Mouse (Mus musculus): ENCODE results near the gene Sulf2.

Gene Sulf2

DNA sequence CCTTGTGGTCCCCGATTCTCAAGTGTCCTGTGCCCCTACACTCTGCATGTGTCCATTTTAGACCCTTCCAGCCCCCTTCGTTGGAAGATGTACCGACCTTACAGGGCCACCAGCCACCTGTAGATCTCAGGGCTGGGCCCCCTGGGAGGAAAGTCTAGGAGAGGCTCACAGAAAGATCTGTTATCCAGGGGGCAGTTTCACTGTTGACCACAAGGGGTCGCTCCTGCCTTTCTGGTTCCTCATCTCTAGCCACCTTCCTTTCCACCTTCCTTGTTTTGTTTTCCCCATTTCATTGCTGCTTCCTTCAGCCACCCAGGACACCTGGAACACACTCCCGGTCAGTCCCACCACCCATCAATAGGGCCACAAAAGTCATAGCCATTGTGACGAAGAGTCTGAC, 70.5 kb downstream of the Sulf2 start:
- peak; percentile 84 to 88 for DNase-seq

DNA sequence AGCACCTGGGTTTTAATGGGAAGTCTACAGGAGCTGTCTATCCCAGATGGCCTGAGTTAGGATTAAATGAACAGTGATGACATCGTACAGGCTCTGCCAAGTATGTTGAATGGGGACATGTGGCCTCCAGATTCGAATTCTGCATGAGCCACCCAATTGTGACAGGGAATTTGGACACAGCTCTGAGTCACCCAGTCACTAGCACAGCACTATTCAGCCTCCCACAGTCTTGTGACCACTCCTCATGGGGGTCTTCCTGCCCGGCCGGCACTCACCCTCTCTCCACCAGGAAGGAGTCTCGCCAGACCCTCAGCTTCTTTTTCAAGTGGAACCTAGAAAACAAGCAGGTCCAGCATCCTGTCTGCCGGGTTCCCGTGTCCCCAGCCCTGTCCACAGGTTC, 71.4 kb downstream of the Sulf2 start:
- DNase-seq: no peak

DNA sequence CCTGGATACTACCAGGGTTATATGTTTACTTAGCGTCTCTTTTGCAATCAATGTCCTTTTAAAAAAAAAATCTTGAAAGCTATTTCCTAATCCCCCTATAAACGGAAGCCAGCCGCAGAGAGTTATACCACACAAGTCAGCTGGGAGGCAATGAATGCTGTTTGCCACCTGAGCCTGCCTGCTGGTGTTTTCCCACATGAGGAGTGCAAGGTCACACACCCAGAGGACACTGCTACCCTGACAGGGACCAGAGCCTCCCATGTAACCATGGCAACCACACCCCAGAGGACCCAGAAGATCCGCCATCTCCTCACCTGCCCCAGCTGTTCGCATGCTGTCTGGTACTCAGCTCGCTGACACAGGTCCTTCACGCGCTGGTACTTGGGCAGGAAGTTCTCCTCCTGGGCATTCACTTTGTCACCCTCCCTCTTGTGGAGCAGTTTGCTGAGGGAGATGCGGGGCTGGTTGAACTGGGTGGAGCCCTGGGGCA, 71.9 kb downstream of the Sulf2 start:
- DNase-seq: no peak

DNA sequence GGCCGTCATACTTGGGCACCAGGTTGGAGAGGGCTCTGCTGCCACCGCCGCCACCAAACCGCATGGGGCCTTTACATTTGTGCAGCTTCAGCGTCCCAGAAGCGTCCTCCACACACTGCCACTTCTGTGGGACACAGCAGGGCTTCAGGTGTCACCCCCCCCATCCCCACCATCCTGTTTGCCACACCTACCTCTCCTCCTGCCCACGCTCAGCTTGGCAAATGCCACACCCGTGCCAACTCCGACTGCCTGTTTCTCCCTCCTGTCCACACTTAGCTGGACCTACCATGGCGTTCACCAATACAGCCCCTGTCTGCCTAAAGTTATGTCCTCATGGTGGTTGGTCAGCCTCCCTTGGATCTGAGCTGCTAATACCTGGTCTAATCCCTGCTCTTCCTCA, 72.8 kb downstream of the Sulf2 start:
- no peak for DNase-seq

GRCm38 (mm10) chr2:166082193-166082592, 73.3 kb downstream of the Sulf2 start:
- peak; percentile 84 to 89 for DNase-seq

- peak in 1 of 2 experiments; percentile 36 for DNase-seq
Measured at GRCm38 (mm10) chr2:166080967-166081750, 74.3 kb downstream of the Sulf2 start.

- no peak for DNase-seq
Measured at GRCm38 (mm10) chr2:166079961-166080885, 75.2 kb downstream of the Sulf2 start.

DNA sequence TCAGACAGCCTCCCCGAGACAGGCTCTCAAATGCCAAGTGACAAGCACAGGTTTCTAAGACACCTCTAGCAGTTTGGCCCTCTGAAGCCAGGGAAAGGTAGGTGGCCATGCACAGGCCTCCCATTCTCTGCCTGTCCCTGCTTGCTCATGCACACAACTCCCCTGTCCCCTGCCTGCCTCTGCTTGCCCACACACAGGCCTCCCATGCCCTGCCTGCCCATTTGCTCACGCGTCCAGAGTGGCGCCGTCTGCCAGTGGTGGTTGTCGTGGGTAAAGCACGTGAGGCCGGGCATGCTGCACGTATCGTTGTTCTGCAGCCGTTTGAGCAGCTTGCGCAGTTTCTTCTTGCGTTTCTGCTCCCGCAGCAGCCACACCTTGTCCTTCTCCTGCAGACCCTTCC, 76.2 kb downstream of the Sulf2 start:
- no peak for DNase-seq

DNA sequence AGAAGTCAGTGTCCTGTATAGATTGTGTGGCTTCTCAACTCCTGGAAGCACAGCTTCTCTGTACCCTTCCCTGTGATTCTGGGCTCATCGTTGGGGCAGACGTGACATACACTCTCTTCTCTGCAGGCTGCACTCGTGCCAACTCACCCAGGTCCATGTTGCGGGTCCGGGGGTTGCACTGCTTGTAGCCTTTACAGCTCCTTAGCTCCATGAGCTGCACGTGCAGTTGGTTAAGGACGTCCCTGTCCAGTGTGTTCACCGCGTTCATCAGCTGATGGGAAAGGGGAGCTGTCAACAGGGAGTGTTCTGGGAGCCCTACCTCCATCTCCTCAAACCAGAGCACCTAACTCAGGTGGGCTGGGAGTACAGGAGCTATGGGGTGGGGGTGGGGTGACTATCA, 78.1 kb downstream of the Sulf2 start:
- DNase-seq: no peak

GRCm38 (mm10) chr2:166074322-166074721, 81.1 kb downstream of the Sulf2 start:
- no peak for DNase-seq

- DNase-seq: no peak
Measured at GRCm38 (mm10) chr2:166073082-166073481, 82.4 kb downstream of the Sulf2 start.

DNA sequence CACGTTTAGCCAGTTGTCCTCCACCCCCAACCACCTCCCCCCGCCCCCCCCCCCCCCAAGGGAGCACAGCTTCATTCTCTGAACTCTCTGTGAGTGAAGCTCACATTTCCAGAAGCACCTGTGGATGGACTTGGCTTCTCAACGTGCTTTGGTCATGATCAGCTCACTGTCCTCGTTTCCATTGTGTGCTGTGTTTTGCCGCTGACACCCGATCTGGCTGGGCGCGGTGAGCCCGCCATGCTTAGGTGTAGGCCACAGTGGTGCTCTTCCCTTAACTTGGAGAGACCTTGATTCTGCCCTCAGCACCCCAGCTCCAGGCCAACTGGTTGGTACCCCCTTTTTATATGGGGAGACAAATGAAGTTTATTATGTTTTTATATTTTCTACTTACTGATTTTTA, 83.6 kb downstream of the Sulf2 start:
- no peak for DNase-seq

DNA sequence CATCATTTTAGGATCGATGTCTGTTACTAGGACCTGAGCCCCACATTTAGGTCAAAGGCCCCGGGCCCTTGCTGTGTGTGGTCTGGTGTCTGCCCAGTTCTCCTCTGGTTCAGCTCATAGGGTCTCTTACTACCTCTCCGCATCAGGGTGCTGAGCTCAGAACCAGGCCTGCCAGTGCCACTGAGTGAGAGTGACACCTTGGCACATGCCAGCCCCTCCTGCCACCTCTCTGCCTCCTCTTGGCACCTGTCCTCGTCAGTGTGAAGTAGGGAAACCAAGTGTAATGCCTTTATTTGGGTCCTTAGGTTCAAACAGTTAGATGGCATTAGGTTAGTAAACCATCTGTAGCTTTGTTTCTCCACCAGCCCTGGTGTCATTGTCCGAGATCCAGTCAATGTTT, 84.0 kb downstream of the Sulf2 start:
- DNase-seq: no peak

GRCm38 (mm10) chr2:166069738-166070137, 85.7 kb downstream of the Sulf2 start:
- DNase-seq: no peak

- no peak for DNase-seq
Measured at GRCm38 (mm10) chr2:166069164-166069563, 86.3 kb downstream of the Sulf2 start.

GRCm38 (mm10) chr2:166068261-166068660, 87.2 kb downstream of the Sulf2 start:
- DNase-seq: no peak

DNA sequence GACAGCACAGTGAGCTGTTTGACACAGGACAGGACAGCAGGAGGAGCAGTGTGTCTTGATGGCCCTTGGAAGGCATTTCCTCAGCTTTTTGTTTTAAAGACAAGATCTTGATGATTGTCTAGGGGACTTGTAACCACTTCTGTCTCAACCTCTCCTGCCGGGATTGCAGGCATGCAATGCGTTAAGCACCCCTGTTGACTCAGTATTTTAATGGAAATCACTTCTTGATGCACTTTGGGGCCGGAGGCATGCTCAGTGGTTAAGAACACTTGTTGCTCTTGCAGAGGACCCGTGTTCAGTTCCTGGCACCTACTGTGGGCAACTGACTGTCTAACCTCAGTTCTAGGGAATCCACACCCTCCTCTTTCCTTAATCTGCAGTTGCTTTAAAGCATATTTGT, 89.0 kb downstream of the Sulf2 start:
- DNase-seq: no peak

DNA sequence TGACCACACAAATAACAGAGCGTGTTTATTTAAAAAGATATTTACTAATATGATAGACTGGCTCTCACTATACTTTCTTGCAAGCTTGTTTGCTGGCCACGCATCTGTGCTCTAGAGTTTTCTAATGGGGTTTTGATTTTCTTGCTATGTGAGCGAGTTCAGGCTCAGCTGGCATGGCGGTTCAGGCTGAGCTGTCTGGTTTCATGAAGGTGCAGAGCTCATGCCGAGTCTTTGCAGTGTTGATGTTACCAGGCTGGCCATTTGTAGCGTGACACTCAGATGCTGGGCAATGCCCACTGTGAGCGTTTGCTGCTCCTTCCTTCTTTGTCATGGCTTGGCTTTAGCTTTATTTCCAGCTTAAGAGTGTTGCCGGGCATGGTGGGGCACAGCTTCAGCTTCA, 93.0 kb downstream of the Sulf2 start:
- DNase-seq: no peak

GRCm38 (mm10) chr2:166062008-166062407, 93.5 kb downstream of the Sulf2 start:
- DNase-seq: no peak

DNA sequence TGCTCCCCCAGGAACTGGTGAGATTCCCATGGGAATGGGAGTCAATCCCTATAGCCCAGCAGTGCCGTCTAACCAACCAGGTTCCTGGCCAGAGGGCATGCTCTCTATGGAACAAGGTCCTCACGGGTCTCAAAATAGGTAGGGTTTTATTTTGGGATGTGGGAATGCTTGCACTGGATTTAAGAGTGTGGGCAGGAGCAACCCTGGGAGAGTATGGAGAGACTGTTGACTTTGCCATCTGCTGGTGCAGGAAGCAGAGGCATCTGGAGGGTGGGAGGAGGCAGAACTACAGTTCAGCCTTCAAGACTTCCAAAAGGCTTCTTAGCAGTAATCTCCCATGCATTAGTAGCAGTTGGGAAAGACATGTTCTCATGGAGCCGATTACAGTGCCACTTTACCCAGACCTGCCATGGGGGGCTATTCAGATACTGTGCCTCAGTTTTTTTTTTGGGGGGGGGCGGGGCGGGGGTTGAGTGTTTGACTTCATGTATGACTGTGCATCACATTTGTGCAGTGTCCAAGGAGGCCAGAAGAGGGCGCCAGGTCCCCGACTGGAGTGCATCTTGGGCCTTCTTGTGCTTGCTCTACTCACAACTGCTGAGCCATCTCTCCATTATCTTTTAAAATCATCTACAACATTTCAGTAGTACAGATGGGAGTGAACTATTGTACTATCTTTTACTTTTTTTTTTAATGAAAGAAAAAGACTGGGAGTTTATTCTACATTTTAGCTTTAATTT, 95.6 kb downstream of the Sulf2 start:
- peak; percentile 68 to 75 for DNase-seq

DNA sequence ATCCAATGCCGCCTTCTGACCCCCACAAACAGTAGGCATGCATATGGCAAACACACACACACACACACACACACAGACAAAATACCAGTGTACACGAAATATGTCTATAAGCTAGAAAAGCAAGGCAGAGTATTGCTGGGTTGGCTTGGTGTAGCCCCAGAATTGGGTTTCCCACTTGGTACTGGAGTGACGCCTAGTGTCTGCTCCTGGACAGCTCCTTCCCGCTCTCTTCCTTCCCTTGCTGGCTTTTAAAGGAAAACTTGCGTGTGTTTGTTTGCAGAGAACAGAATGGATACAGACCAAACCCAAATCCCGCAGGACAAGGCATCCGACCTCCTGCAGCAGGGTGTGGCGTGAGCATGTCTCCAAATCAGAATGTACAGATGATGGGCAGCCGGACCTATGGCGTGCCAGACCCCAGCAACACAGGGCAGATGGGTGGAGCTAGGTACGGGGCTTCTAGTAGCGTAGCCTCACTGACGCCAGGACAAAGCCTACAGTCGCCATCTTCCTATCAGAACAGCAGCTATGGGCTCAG, 101.4 kb downstream of the Sulf2 start:
- peak; percentile 36 to 37 for DNase-seq

DNA sequence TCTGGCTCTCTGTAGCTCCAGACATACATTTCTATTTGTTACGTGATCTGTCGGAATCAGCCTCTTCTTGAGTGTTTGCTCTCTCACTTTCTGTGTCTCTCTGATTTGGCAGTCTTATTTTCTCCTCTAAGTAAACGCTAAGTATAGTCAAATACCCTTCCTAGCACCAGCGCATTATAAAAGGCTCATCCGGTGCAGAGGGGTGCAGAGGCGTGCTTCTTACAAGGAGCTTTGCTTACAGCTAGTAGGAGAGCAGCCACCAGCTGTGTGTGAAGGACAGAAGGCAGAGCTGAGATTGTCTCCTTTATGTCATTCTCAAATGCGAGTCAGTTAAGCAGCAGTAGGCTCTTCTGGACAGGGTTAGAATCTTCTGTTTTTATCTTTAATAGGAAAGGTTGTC, 103.5 kb downstream of the Sulf2 start:
- DNase-seq: no peak

GRCm38 (mm10) chr2:166051421-166051820, 104.0 kb downstream of the Sulf2 start:
- no peak for DNase-seq
